Mouse (Mus musculus): ENCODE data around the gene Zfp3. TPM values are rescaled to one million over a fixed set of nuclear protein-coding genes. Genes with fewer than 3 reads are reported as not detected.

Zfp3 gene
- polyA plus RNA-seq, 1 experiment from 2014 or later, result 12.4 TPM

GRCm38 (mm10) chr11:70812365-70812764 lies 48.4 kb downstream of the Zfp3 start, which contains the start of gene Scimp:
Gene Scimp (minus strand): TSS chr11:70812586.
- H3K36me3 ChIP-seq, result no peaks in the 10 kb centered on the region

DNA sequence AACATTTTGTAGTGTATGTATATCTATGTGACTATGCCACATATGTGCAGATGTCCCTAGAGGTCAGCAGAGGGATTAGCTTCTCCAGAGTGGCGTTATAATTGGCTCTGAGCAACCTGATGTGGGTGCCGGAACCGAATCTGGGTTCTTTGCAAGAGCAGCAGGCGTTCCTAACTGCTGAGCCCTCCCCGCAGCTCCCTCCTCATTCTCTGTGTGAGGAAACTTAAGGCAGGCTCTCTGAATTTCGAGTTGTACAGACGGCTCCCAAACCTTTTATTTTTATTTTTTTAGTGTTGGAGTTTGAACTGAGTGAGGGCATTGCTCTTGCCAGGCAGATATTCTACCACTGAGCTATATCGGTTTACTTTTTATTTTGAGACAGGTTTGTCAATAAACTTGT lies 51.1 kb downstream of the Zfp3 start:
- Histone ChIP-seq H3K4me1 (no peaks in the 10 kb centered on the region), H3K27me3 (replicated peaks) (no peaks in the 10 kb centered on the region), H3K9me3 (no peaks in the 10 kb centered on the region), H3K36me3 (no peaks in the 10 kb centered on the region), H3K27ac (no peak overlapping the region), H3K9ac (no peak overlapping the region), H3K4me2 (replicated peaks) (no peak overlapping the region), H3K4me3 (no peak overlapping the region)
- 86% methylated on average over 8 of the region's 8 CpGs for WGBS
- no peak for ATAC-seq (ENCODE audit: low FRiP score, low read depth)

More at GRCm38 (mm10) chr11:70812365-70812764, 48.4 kb downstream of the Zfp3 start, which contains the start of gene Scimp:
- ATAC-seq (ENCODE audit: low FRiP score, low read depth), result no peak
- 86% methylated on average over 7 of the region's 7 CpGs for WGBS
- no peaks in the 10 kb centered on the region for H3K4me1 ChIP-seq
- no peaks in the 10 kb centered on the region for H3K9me3 ChIP-seq
- H3K4me3 ChIP-seq, result no peak within 1 kb of the TSS
- no peak within 1 kb of the TSS for H3K9ac ChIP-seq
- H3K27me3 ChIP-seq (replicated peaks), result no peaks in the 10 kb centered on the region
- H3K27ac ChIP-seq, result no peak within 1 kb of the TSS
- no peak within 1 kb of the TSS for H3K4me2 ChIP-seq (replicated peaks)

GRCm38 (mm10) chr11:70815498-70816078 lies 51.6 kb downstream of the Zfp3 start:
- Histone ChIP-seq H3K9me3 (no peaks in the 10 kb centered on the region), H3K36me3 (no peaks in the 10 kb centered on the region), H3K9ac (no peak overlapping the region), H3K4me3 (no peak overlapping the region), H3K27ac (no peak overlapping the region), H3K27me3 (replicated peaks) (no peaks in the 10 kb centered on the region), H3K4me2 (replicated peaks) (no peak overlapping the region), H3K4me1 (no peaks in the 10 kb centered on the region)
- whole genome bisulfite sequencing, result 34% methylated on average over 6 of the region's 6 CpGs
- no peak for ATAC-seq (ENCODE audit: low FRiP score, low read depth)

DNA sequence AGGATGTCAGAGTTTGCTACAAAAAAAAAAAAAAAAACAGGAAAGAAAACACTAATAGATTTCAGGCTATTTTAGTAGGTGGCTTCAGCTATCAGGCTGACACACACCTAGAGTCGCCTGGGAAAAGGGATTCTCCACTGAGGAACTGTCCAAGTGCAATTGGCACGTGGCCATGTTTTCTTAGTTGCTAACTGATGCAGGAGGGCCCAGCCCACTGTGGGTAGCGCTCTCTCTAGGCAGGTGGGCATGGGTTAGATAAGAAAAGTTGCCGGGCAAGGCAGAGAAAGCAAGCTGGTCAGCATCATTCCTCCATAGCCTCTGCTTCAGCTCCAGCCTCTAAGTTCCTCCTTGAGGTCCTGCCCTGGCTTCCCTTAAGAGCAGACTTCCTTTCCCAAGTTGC lies 52.8 kb downstream of the Zfp3 start:
- Histone ChIP-seq H3K27me3 (replicated peaks) (no peaks in the 10 kb centered on the region), H3K36me3 (no peaks in the 10 kb centered on the region), H3K9me3 (no peaks in the 10 kb centered on the region), H3K4me3 (no peak overlapping the region), H3K4me2 (replicated peaks) (no peak overlapping the region), H3K27ac (no peak overlapping the region), H3K4me1 (no peaks in the 10 kb centered on the region), H3K9ac (no peak overlapping the region)
- ATAC-seq (ENCODE audit: low FRiP score, low read depth), result no peak
- WGBS, result 82% methylated on average over 4 of the region's 4 CpGs

GRCm38 (mm10) chr11:70820120-70820519 lies 56.1 kb downstream of the Zfp3 start:
- 0 out of 2 replicates have a peak, but pooled peaks cover 3% of the 10 kb centered on the region for H3K4me1 ChIP-seq
- H3K4me3 ChIP-seq, result no peak overlapping the region
- no peak overlapping the region for H3K4me2 ChIP-seq (replicated peaks)
- no peaks in the 10 kb centered on the region for H3K9me3 ChIP-seq
- no peak overlapping the region for H3K9ac ChIP-seq
- H3K27ac ChIP-seq, result no peak overlapping the region
- H3K27me3 ChIP-seq (replicated peaks), result no peaks in the 10 kb centered on the region
- H3K36me3 ChIP-seq, result no peaks in the 10 kb centered on the region
- ATAC-seq (ENCODE audit: low FRiP score, low read depth), result no peak
- 61% methylated on average over 8 of the region's 8 CpGs for WGBS

- H3K4me3 ChIP-seq, result no peak overlapping the region
- H3K4me1 ChIP-seq, result 0 out of 2 replicates have a peak, but pooled peaks cover 3% of the 10 kb centered on the region
- WGBS, result 59% methylated on average over 17 of the region's 17 CpGs
- ATAC-seq (ENCODE audit: low FRiP score, low read depth), result no peak
- no peak overlapping the region for H3K27ac ChIP-seq
- H3K4me2 ChIP-seq (replicated peaks), result no peak overlapping the region
- H3K36me3 ChIP-seq, result no peaks in the 10 kb centered on the region
- H3K27me3 ChIP-seq (replicated peaks), result no peaks in the 10 kb centered on the region
- no peak overlapping the region for H3K9ac ChIP-seq
- no peaks in the 10 kb centered on the region for H3K9me3 ChIP-seq
These were observed 58.0 kb downstream of the Zfp3 start for GRCm38 (mm10) chr11:70821728-70822591.

Small RNA genes lying within 50 kb of the gene (microRNA-seq; reads per million reads assigned to microRNA genes)
- not detected for gene Gm22760

Other genes starting within 250 kb of the Zfp3 start
- not detected in 2 replicates for gene Vmo1, start 249.6 kb upstream of the Zfp3 start, polyA plus RNA-seq (2016; fragmentation: Nextera tagmentation; extraction: Ambion mirVana)
- 0.22 and 0.42 TPM in 2 replicates for gene Gltpd2, start 245.0 kb upstream of the Zfp3 start, polyA plus RNA-seq (2016; fragmentation: Nextera tagmentation; extraction: Ambion mirVana)
- gene Psmb6, start 238.8 kb upstream of the Zfp3 start, polyA plus RNA-seq (2016; fragmentation: Nextera tagmentation; extraction: Ambion mirVana), result 779 and 832 TPM in 2 replicates
- not detected in 2 replicates for gene Gm40193, start 231.3 kb upstream of the Zfp3 start, polyA plus RNA-seq (2016; fragmentation: Nextera tagmentation; extraction: Ambion mirVana)
- gene Pld2, start 224.1 kb upstream of the Zfp3 start, polyA plus RNA-seq (2016; fragmentation: Nextera tagmentation; extraction: Ambion mirVana), result 4.7 and 5.8 TPM in 2 replicates
- 15.8 and 16.6 TPM in 2 replicates for gene Mink1, start 201.3 kb upstream of the Zfp3 start, polyA plus RNA-seq (2016; fragmentation: Nextera tagmentation; extraction: Ambion mirVana)
- gene 4930544D05Rik, start 148.4 kb upstream of the Zfp3 start, polyA plus RNA-seq (2016; fragmentation: Nextera tagmentation; extraction: Ambion mirVana), result not detected in 2 replicates
- not detected in 2 replicates for gene Chrne, start 145.0 kb upstream of the Zfp3 start, polyA plus RNA-seq (2016; fragmentation: Nextera tagmentation; extraction: Ambion mirVana)
- 0.26 and 0.49 TPM in 2 replicates for gene Gp1ba, start 125.1 kb upstream of the Zfp3 start, polyA plus RNA-seq (2016; fragmentation: Nextera tagmentation; extraction: Ambion mirVana)
- gene Rnf167, start 117.0 kb upstream of the Zfp3 start, polyA plus RNA-seq (2016; fragmentation: Nextera tagmentation; extraction: Ambion mirVana), result 91.0 and 101 TPM in 2 replicates
- 152 TPM in 2 replicates for gene Slc25a11, start 116.7 kb upstream of the Zfp3 start, polyA plus RNA-seq (2016; fragmentation: Nextera tagmentation; extraction: Ambion mirVana)
- 1,155 and 1,157 TPM in 2 replicates for gene Pfn1, start 109.6 kb upstream of the Zfp3 start, polyA plus RNA-seq (2016; fragmentation: Nextera tagmentation; extraction: Ambion mirVana)
- gene Eno3, start 107.0 kb upstream of the Zfp3 start, polyA plus RNA-seq (2016; fragmentation: Nextera tagmentation; extraction: Ambion mirVana), result 19.3 and 20.1 TPM in 2 replicates
- gene Spag7, start 94.8 kb upstream of the Zfp3 start, polyA plus RNA-seq (2016; fragmentation: Nextera tagmentation; extraction: Ambion mirVana), result 154 and 158 TPM in 2 replicates
- gene Camta2, start 76.1 kb upstream of the Zfp3 start, polyA plus RNA-seq (2016; fragmentation: Nextera tagmentation; extraction: Ambion mirVana), result 15.2 and 16.7 TPM in 2 replicates
- 0.71 and 0.86 TPM in 2 replicates for gene Inca1, start 64.1 kb upstream of the Zfp3 start, polyA plus RNA-seq (2016; fragmentation: Nextera tagmentation; extraction: Ambion mirVana)
- gene Kif1c, start 63.7 kb upstream of the Zfp3 start, polyA plus RNA-seq (2016; fragmentation: Nextera tagmentation; extraction: Ambion mirVana), result 2.3 and 2.8 TPM in 2 replicates
- gene Scimp, start 48.4 kb downstream of the Zfp3 start, polyA plus RNA-seq (2016; fragmentation: Nextera tagmentation; extraction: Ambion mirVana), result not detected in 2 replicates
- 58.7 and 62.1 TPM in 2 replicates for gene Rabep1, start 80.6 kb downstream of the Zfp3 start, polyA plus RNA-seq (2016; fragmentation: Nextera tagmentation; extraction: Ambion mirVana)
- gene Nup88, start 205.8 kb downstream of the Zfp3 start, polyA plus RNA-seq (2016; fragmentation: Nextera tagmentation; extraction: Ambion mirVana), result 142 and 150 TPM in 2 replicates
- gene Rpain, start 206.0 kb downstream of the Zfp3 start, polyA plus RNA-seq (2016; fragmentation: Nextera tagmentation; extraction: Ambion mirVana), result 69.7 and 73.0 TPM in 2 replicates
- gene C1qbp, start 218.8 kb downstream of the Zfp3 start, polyA plus RNA-seq (2016; fragmentation: Nextera tagmentation; extraction: Ambion mirVana), result 210 and 223 TPM in 2 replicates
- 17.3 and 18.0 TPM in 2 replicates for gene Dhx33, start 240.2 kb downstream of the Zfp3 start, polyA plus RNA-seq (2016; fragmentation: Nextera tagmentation; extraction: Ambion mirVana)